Comparison of ENCODE assay signal across 22 mouse cellular contexts in genomic region chr3:103493623-103494022, GRCm38 (mm10).
DNase-seq lines count a peak whose midpoint lies in the region; ATAC-seq and TF ChIP-seq lines count a peak whose summit lies in the region.
"Had no signal": no experiment of that assay in that cellular context is flagged by ENCODE, and none has a peak within 500 bp of the region (broad histone marks: within the 10 kb centered on the region; RNA-seq: fewer than 3 reads in every experiment).

No protein-coding gene starts in this region.

- TF ChIP-seq CTCF in forebrain, postnatal 0 days (IDR thresholded peaks at IDR 0.05; ENCODE audit: low read depth) = no peak
- no peak for TF ChIP-seq CTCF in stomach, postnatal 0 days (IDR thresholded peaks at IDR 0.05; ENCODE audit: low read depth)

- H3K9me3 ChIP-seq in forebrain, embryonic 11.5 days (ENCODE audit: control insufficient read depth, low read length) = no peaks in the 10 kb centered on the region
- no peaks in the 10 kb centered on the region for H3K9me3 ChIP-seq in forebrain, postnatal 0 days (ENCODE audit: low read length)
- H3K9me3 ChIP-seq in midbrain, embryonic 11.5 days (ENCODE audit: control insufficient read depth, low read length) = no peaks in the 10 kb centered on the region
- no peaks in the 10 kb centered on the region for H3K9me3 ChIP-seq in midbrain, embryonic 16.5 days (replicated peaks; ENCODE audit: control insufficient read depth, low read length, poor library complexity, severe bottlenecking)
- H3K9me3 ChIP-seq in stomach, postnatal 0 days (ENCODE audit: control insufficient read depth, low read length) = no peaks in the 10 kb centered on the region
- H3K9me3 ChIP-seq: embryonic facial prominence, embryonic 10.5 days; embryonic facial prominence, embryonic 12.5 days; forebrain, embryonic 12.5 days; G1E had no signal

- no peaks in the 10 kb centered on the region for H3K36me3 ChIP-seq in forebrain, embryonic 11.5 days (ENCODE audit: control insufficient read depth, insufficient read depth, low read length)
- no peaks in the 10 kb centered on the region for H3K36me3 ChIP-seq in forebrain, postnatal 0 days (ENCODE audit: insufficient read depth)
- H3K36me3 ChIP-seq in midbrain, embryonic 11.5 days (ENCODE audit: control insufficient read depth, insufficient read depth, low read length) = no peaks in the 10 kb centered on the region
- no peaks in the 10 kb centered on the region for H3K36me3 ChIP-seq in midbrain, embryonic 16.5 days (ENCODE audit: control insufficient read depth, insufficient read depth, low read length)
- no peaks in the 10 kb centered on the region for H3K36me3 ChIP-seq in stomach, postnatal 0 days (ENCODE audit: control insufficient read depth, insufficient read depth, low read length)
- H3K36me3 ChIP-seq: embryonic facial prominence, embryonic 10.5 days; embryonic facial prominence, embryonic 12.5 days; forebrain, embryonic 12.5 days; G1E had no signal

- no peak for ATAC-seq in forebrain, embryonic 11.5 days (replicated peaks; ENCODE audit: low FRiP score)
- ATAC-seq in forebrain, postnatal 0 days = no peak
- ATAC-seq in midbrain, embryonic 11.5 days (ENCODE audit: low FRiP score) = no peak
- ATAC-seq in midbrain, embryonic 16.5 days = no peak
- peak; percentile 63; the same call in 1 of the 2 replicates for ATAC-seq in stomach, postnatal 0 days (ENCODE audit: low FRiP score, low TSS enrichment)
- ATAC-seq: forebrain, embryonic 14.5 days; forebrain, embryonic 16.5 days; Patski had no signal

- no peak overlapping the region for H3K4me2 ChIP-seq in forebrain, embryonic 11.5 days (ENCODE audit: low read depth, low read length, severe bottlenecking)
- no peak overlapping the region for H3K4me2 ChIP-seq in forebrain, postnatal 0 days (ENCODE audit: low read depth)
- H3K4me2 ChIP-seq in midbrain, embryonic 11.5 days = no peak overlapping the region
- no peak overlapping the region for H3K4me2 ChIP-seq in midbrain, embryonic 16.5 days (ENCODE audit: low read length)
- H3K4me2 ChIP-seq in stomach, postnatal 0 days (replicated peaks; ENCODE audit: low read depth) = no peak overlapping the region
- H3K4me2 ChIP-seq: embryonic facial prominence, embryonic 12.5 days; forebrain, embryonic 12.5 days had no signal

- no peak overlapping the region for H3K9ac ChIP-seq in forebrain, embryonic 11.5 days (ENCODE audit: low read length)
- H3K9ac ChIP-seq in forebrain, postnatal 0 days = no peak overlapping the region
- H3K9ac ChIP-seq in midbrain, embryonic 11.5 days (ENCODE audit: low read length) = no peak overlapping the region
- H3K9ac ChIP-seq in midbrain, embryonic 16.5 days (ENCODE audit: low read depth, low read length) = no peak overlapping the region
- no peak overlapping the region for H3K9ac ChIP-seq in stomach, postnatal 0 days (ENCODE audit: low read length)
- H3K9ac ChIP-seq: embryonic facial prominence, embryonic 12.5 days; forebrain, embryonic 12.5 days had no signal

- peak; percentile 1 for DNase-seq in forebrain, embryonic 11.5 days (ENCODE audit: low spot score)
- no peak for DNase-seq in forebrain, postnatal 0 days
- peak; percentile 8 for DNase-seq in midbrain, embryonic 11.5 days (ENCODE audit: low spot score, missing footprints)
- DNase-seq in stomach, postnatal 0 days (ENCODE audit: low spot score) = no peak
- DNase-seq: adrenal gland, adult 8-10 months; adrenal gland, postnatal 14 days; adrenal gland, postnatal 36 days; B cell, adult 2 months; cerebellum, adult 11-12 months; cerebellum, adult 2 months; cerebellum, adult 9-10 months; cerebellum, postnatal 10 days; cerebellum, postnatal 25 days had no signal

- H3K4me3 ChIP-seq in forebrain, embryonic 11.5 days (ENCODE audit: low read depth, low read length) = no peak overlapping the region
- no peak overlapping the region for H3K4me3 ChIP-seq in forebrain, postnatal 0 days (ENCODE audit: low read depth, low read length)
- H3K4me3 ChIP-seq in midbrain, embryonic 11.5 days (ENCODE audit: low read depth, low read length) = no peak overlapping the region
- H3K4me3 ChIP-seq in midbrain, embryonic 16.5 days (ENCODE audit: low read depth, low read length) = no peak overlapping the region
- no peak overlapping the region for H3K4me3 ChIP-seq in stomach, postnatal 0 days (ENCODE audit: low read depth, low read length)
- H3K4me3 ChIP-seq: embryonic facial prominence, embryonic 10.5 days; embryonic facial prominence, embryonic 12.5 days; forebrain, embryonic 12.5 days had no signal

- 96% methylated on average over 1 of the region's 1 CpGs for WGBS in forebrain, embryonic 11.5 days
- WGBS in forebrain, postnatal 0 days = 96% methylated on average over 1 of the region's 1 CpGs
- 92% methylated on average over 1 of the region's 1 CpGs for WGBS in midbrain, embryonic 11.5 days
- WGBS in midbrain, embryonic 16.5 days = 97% methylated on average over 1 of the region's 1 CpGs
- 83% methylated on average over 1 of the region's 1 CpGs for WGBS in stomach, postnatal 0 days

- TF ChIP-seq EP300 in stomach, postnatal 0 days (optimal IDR thresholded peaks at IDR 0.05) = no peak

- H3K27ac ChIP-seq in forebrain, embryonic 11.5 days (ENCODE audit: low read depth, low read length) = no peak overlapping the region
- H3K27ac ChIP-seq in forebrain, postnatal 0 days (ENCODE audit: low read depth, low read length) = no peak overlapping the region
- no peak overlapping the region for H3K27ac ChIP-seq in midbrain, embryonic 11.5 days (ENCODE audit: low read depth, low read length)
- H3K27ac ChIP-seq in midbrain, embryonic 16.5 days (ENCODE audit: low read length) = no peak overlapping the region
- H3K27ac ChIP-seq in stomach, postnatal 0 days (replicated peaks) = peak overlapping the region; percentile 63; the same call in 1 of the 2 replicates
- H3K27ac ChIP-seq: embryonic facial prominence, embryonic 10.5 days; embryonic facial prominence, embryonic 12.5 days; forebrain, embryonic 12.5 days had no signal

- no peaks in the 10 kb centered on the region for H3K27me3 ChIP-seq in forebrain, embryonic 11.5 days (ENCODE audit: control insufficient read depth, insufficient read depth, low read length)
- no peaks in the 10 kb centered on the region for H3K27me3 ChIP-seq in forebrain, postnatal 0 days (ENCODE audit: insufficient read depth, low read length)
- H3K27me3 ChIP-seq in midbrain, embryonic 11.5 days (ENCODE audit: control insufficient read depth, insufficient read depth, low read length) = no peaks in the 10 kb centered on the region
- H3K27me3 ChIP-seq in midbrain, embryonic 16.5 days (ENCODE audit: control insufficient read depth, insufficient read depth, low read depth, low read length) = no peaks in the 10 kb centered on the region
- H3K27me3 ChIP-seq in stomach, postnatal 0 days (ENCODE audit: control insufficient read depth, insufficient read depth, low read length) = no peaks in the 10 kb centered on the region
- H3K27me3 ChIP-seq: CH12.LX; embryonic facial prominence, embryonic 12.5 days; forebrain, embryonic 12.5 days; Patski had no signal

- no peaks in the 10 kb centered on the region for H3K4me1 ChIP-seq in forebrain, embryonic 11.5 days (replicated peaks; ENCODE audit: control insufficient read depth, insufficient read depth, low read length)
- no peaks in the 10 kb centered on the region for H3K4me1 ChIP-seq in forebrain, postnatal 0 days (ENCODE audit: insufficient read depth)
- H3K4me1 ChIP-seq in midbrain, embryonic 11.5 days (ENCODE audit: control insufficient read depth, insufficient read depth, low read length) = no peaks in the 10 kb centered on the region
- no peaks in the 10 kb centered on the region for H3K4me1 ChIP-seq in midbrain, embryonic 16.5 days (ENCODE audit: control insufficient read depth, insufficient read depth, low read length)
- H3K4me1 ChIP-seq in stomach, postnatal 0 days (replicated peaks; ENCODE audit: control insufficient read depth, insufficient read depth) = no peaks in the 10 kb centered on the region
- H3K4me1 ChIP-seq: embryonic facial prominence, embryonic 12.5 days had no signal

Comparison
In these comparisons a context has a peak if more than half of its experiments do, and no peak if none do; other contexts are left out.
1. DNase-seq: peak in forebrain, embryonic 11.5 days (single experiment) and midbrain, embryonic 11.5 days (single experiment); none in forebrain, postnatal 0 days (single experiment) and stomach, postnatal 0 days (single experiment).